Mouse (Mus musculus): Measurements from ENCODE around the gene Comt. TPM values are rescaled to one million over a fixed set of nuclear protein-coding genes. Genes with fewer than 3 reads are reported as not detected.

The Comt gene
- polyA plus RNA-seq, 1 experiment from 2014 or later: 83.5 TPM

- Histone ChIP-seq H3K36me3 (peaks cover 8% of the 10 kb centered on the region; the same call in 1 of the 2 replicates), H3K4me1 (peaks cover 46% of the 10 kb centered on the region), H3K4me3 (0 out of 2 replicates have a peak overlapping the region, but pooled peaks have one; percentile 8), H3K27ac (peak overlapping the region; percentile 72), H3K27me3 (ENCODE audit: insufficient read depth, poor library complexity, severe bottlenecking) (no peaks in the 10 kb centered on the region), H3K9me3 (no peaks in the 10 kb centered on the region)
- peak; percentile 87 for DNase-seq (ENCODE audit: low spot score)
- 60% methylated on average over 7 of the region's 7 CpGs for WGBS
These were observed 1.9 kb upstream of the Comt start for GRCm38 (mm10) chr16:18428516-18429042.

DNA sequence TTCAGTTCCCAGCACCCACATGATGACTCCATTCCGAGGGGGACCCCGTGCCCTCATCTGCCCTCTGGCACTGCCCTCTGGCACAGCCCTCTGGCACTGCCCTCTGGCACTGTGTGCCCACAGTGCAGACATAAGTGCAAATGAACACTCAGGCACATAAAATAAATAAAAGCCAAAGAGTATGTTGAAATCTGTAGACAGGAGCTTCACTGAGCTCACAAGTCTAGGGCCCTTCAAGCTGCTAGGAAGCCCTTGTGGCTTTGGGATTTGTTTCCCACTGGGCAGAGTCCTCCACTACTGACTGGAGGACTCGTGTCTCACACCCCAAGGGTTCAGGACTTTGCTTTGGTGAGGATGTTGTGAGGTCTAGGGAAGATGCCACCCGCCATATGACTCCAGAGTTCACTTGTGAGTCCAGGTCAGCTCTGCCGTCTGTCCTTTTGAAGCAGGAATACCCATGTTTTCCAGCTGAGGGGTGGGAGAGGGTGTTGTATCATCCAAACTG, 1.4 kb upstream of the Comt start:
- Histone ChIP-seq H3K27ac (peak overlapping the region; percentile 72), H3K27me3 (ENCODE audit: insufficient read depth, poor library complexity, severe bottlenecking) (no peaks in the 10 kb centered on the region), H3K36me3 (peaks cover 12% of the 10 kb centered on the region; the same call in 1 of the 2 replicates), H3K9me3 (no peaks in the 10 kb centered on the region), H3K4me3 (0 out of 2 replicates have a peak overlapping the region, but pooled peaks have one; percentile 8), H3K4me1 (peaks cover 50% of the 10 kb centered on the region)
- 78% methylated on average over 5 of the region's 5 CpGs for WGBS
- DNase-seq (ENCODE audit: low spot score): no peak

DNA sequence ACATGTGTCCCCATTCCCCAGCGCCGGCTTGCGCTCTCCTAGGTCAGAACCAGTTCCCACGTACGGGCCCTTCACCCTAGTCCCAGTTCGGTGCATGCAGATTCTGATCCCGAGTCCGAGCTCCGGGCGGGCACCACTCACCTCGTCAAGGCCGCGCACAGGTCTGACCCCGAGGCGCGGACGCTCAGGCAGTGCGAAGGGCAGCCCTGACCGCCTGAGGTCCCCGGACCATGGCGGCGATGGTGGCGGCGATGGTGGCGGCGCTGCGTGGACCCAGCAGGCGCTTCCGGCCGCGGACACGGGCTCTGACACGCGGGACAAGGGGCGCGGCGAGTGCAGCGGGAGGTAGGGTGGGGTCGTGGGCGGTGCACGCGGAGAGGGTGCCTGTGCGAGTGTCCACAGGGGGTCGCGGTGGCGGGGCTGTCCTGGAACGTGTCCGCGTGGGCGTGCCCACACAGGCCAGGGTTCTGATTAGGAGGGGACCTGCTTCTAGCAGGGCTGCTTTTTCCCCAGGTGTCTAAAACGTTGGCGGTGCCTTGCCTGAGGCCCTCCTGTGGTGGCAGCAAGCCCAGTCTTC, 349 bp downstream of the Comt start, which contains the start of gene Txnrd2:
Txnrd2 (plus strand) TSS at position 170 of the 577 bp plus-strand sequence.
- Histone ChIP-seq H3K27me3 (ENCODE audit: insufficient read depth, poor library complexity, severe bottlenecking) (no peaks in the 10 kb centered on the region), H3K4me1 (peaks cover 50% of the 10 kb centered on the region), H3K27ac (peak within 1 kb of the TSS; percentile 99), H3K9me3 (no peaks in the 10 kb centered on the region), H3K4me3 (peak within 1 kb of the TSS; percentile 97), H3K36me3 (peaks cover 26% of the 10 kb centered on the region)
- WGBS: under 1% methylated on average over 52 of the region's 52 CpGs
- DNase-seq (ENCODE audit: low spot score): peak; percentile 89

DNA sequence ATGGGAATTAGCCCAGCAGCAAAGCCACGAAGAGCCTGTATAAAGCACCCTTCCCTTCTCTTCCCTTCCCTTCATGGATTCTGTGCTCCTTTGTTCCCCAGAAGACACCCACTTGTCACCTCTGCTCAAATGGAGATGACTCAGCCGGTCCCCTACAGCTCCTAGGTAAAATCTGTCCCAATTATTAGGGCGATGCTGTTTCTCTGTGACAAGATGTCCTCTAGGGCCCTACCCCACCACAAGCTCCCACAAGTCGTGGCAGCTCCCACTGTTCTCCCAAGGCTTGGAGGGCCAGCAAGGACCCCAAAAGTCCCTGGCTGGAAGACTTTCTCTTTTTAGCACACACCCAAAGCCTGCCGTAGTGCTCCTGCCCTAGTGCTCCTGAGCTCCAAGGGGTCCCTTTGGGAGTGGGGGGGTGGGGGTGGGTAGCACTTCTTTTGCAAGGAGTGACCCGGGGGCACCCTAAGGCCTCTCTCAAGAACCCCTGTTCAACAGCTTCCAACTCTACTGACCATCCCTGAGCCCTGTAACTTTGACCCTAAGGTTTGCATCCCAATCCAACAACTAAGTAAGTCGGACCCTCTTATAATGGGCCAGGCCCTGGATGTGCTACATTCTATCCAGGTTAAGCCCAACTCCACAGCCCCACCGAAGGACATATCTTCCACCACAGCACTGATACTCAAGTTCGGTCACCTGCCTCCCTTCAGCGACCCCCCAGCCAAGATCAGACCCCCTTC, 1.0 kb downstream of the Comt start:
- H3K4me3 ChIP-seq: peak overlapping the region; percentile 97
- no peak for DNase-seq (ENCODE audit: low spot score)
- H3K27me3 ChIP-seq (ENCODE audit: insufficient read depth, poor library complexity, severe bottlenecking): no peaks in the 10 kb centered on the region
- 16% methylated on average over 10 of the region's 10 CpGs for WGBS
- H3K36me3 ChIP-seq: peaks cover 31% of the 10 kb centered on the region
- H3K4me1 ChIP-seq: peaks cover 50% of the 10 kb centered on the region
- H3K9me3 ChIP-seq: no peaks in the 10 kb centered on the region
- H3K27ac ChIP-seq: peak overlapping the region; percentile 99

- Histone ChIP-seq H3K36me3 (peaks cover 34% of the 10 kb centered on the region), H3K27ac (peak overlapping the region; percentile 10; the same call in 1 of the 2 replicates), H3K4me3 (no peak overlapping the region), H3K27me3 (ENCODE audit: insufficient read depth, poor library complexity, severe bottlenecking) (no peaks in the 10 kb centered on the region), H3K9me3 (no peaks in the 10 kb centered on the region), H3K4me1 (peaks cover 52% of the 10 kb centered on the region)
- 79% methylated on average over 11 of the region's 11 CpGs for WGBS
- DNase-seq (ENCODE audit: low spot score): no peak
These were observed 2.1 kb downstream of the Comt start for GRCm38 (mm10) chr16:18424364-18425045.

DNA sequence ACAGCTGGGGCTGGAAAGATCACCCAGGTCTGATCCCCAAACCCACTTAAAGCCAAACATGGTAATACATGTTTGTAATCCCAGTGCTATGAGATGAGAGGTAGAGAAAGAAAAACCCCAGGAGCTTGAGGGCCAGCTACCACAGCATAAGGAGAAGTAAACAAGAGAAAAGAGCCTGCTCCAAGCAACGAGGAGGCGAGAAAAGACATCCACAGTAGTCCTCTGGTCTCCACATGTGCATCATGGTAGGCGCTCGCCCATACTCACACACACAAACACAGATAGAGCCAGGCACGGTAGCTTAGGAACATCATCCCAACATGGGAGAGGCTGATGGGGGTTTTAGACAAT, 2.8 kb downstream of the Comt start:
- Histone ChIP-seq H3K36me3 (peaks cover 34% of the 10 kb centered on the region), H3K27me3 (ENCODE audit: insufficient read depth, poor library complexity, severe bottlenecking) (no peaks in the 10 kb centered on the region), H3K9me3 (no peaks in the 10 kb centered on the region), H3K4me1 (peaks cover 52% of the 10 kb centered on the region), H3K4me3 (no peak overlapping the region), H3K27ac (0 out of 2 replicates have a peak overlapping the region, but pooled peaks have one; percentile 10)
- WGBS: 85% methylated on average over 5 of the region's 5 CpGs
- DNase-seq (ENCODE audit: low spot score): no peak

GRCm38 (mm10) chr16:18423203-18423914, 3.3 kb downstream of the Comt start:
- Histone ChIP-seq H3K4me1 (peaks cover 51% of the 10 kb centered on the region), H3K9me3 (no peaks in the 10 kb centered on the region)

DNA sequence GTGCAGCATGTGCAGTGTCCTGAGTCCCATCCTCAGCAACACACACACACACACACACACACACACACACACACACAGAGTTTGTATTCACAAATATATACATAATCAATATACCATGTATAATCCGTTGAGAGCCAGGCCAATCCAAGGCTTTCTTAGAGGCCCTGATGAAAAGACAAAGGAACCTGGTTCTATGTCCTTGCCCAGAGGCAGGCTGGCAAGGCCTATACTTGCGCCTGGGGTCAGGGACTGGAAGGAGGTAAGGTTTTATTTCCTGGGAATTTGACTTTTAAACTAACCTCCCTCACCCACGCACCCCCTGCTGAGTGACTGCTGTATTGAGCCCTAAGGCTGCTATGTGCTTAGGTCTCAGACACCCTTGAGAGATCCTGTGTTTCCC, 6.1 kb downstream of the Comt start:
- WGBS: 80% methylated on average over 3 of the region's 3 CpGs
- Histone ChIP-seq H3K9me3 (no peaks in the 10 kb centered on the region), H3K36me3 (peaks cover 55% of the 10 kb centered on the region), H3K27me3 (ENCODE audit: insufficient read depth, poor library complexity, severe bottlenecking) (no peaks in the 10 kb centered on the region), H3K27ac (no peak overlapping the region), H3K4me1 (peaks cover 44% of the 10 kb centered on the region), H3K4me3 (no peak overlapping the region)
- no peak for DNase-seq (ENCODE audit: low spot score)

More at GRCm38 (mm10) chr16:18423203-18423914, 3.3 kb downstream of the Comt start:
- H3K27me3 ChIP-seq (ENCODE audit: insufficient read depth, poor library complexity, severe bottlenecking): no peaks in the 10 kb centered on the region
- H3K27ac ChIP-seq: peak overlapping the region; percentile 22; the same call in 1 of the 2 replicates
- H3K4me3 ChIP-seq: no peak overlapping the region
- no peak for DNase-seq (ENCODE audit: low spot score)
- H3K36me3 ChIP-seq: peaks cover 39% of the 10 kb centered on the region
- WGBS: 79% methylated on average over 7 of the region's 7 CpGs

GRCm38 (mm10) chr16:18419603-18420026, 7.0 kb downstream of the Comt start:
- Histone ChIP-seq H3K4me3 (no peak overlapping the region), H3K4me1 (peaks cover 37% of the 10 kb centered on the region), H3K36me3 (peaks cover 63% of the 10 kb centered on the region), H3K9me3 (no peaks in the 10 kb centered on the region), H3K27ac (no peak overlapping the region), H3K27me3 (ENCODE audit: insufficient read depth, poor library complexity, severe bottlenecking) (no peaks in the 10 kb centered on the region)
- 67% methylated on average over 1 of the region's 1 CpGs for WGBS
- DNase-seq (ENCODE audit: low spot score): no peak

DNA sequence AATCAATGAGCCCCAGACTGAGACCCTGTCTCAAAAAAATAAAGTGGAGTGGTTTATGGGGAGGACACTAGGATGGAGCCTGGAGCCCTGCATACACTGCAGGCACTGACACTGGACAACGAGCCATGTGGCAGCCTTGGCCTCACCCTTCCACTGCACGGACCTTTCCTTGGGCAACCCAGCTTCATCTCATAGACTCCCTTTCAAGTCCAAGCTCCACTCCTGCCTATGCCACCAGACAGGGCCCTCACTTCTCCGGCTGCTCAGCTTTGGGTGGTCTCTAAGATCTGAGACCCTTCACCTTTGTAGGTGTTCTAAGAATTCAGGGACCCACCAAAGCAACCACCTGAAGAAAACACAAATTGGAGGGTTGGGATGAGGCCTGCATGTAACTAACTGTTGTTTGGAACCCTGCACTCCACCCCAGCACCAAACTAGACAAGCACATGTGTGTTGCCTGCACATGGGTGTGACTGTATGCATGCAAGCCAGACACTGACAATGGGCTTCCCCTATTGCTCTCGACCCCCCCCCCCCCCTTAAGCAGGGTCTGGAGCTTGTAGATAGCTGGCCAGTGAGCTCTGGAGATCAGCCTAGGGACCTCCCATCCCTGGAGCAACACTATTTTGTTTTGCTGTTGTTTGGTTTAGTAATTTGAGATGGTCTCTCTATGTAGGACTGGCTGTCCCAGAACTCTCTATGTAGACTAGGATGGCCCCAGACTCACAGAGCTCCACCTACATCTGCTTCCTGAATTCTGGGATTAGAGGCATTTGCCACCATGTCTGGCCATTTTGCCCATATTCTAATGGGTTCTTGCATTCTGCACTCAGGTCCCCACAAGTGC, 7.7 kb downstream of the Comt start:
- 74% methylated on average over 4 of the region's 4 CpGs for WGBS
- H3K27me3 ChIP-seq (ENCODE audit: insufficient read depth, poor library complexity, severe bottlenecking): no peaks in the 10 kb centered on the region
- H3K4me3 ChIP-seq: no peak overlapping the region
- H3K36me3 ChIP-seq: peaks cover 64% of the 10 kb centered on the region
- peaks cover 30% of the 10 kb centered on the region for H3K4me1 ChIP-seq
- peak; percentile 89 for DNase-seq (ENCODE audit: low spot score)
- H3K27ac ChIP-seq: peak overlapping the region; percentile 22; the same call in 1 of the 2 replicates
- H3K9me3 ChIP-seq: no peaks in the 10 kb centered on the region

- H3K27me3 ChIP-seq (ENCODE audit: insufficient read depth, poor library complexity, severe bottlenecking): no peaks in the 10 kb centered on the region
- no peak overlapping the region for H3K4me3 ChIP-seq
- no peak for DNase-seq (ENCODE audit: low spot score)
- peaks cover 23% of the 10 kb centered on the region for H3K4me1 ChIP-seq
- no peak overlapping the region for H3K27ac ChIP-seq
- WGBS: 89% methylated on average over 5 of the region's 5 CpGs
- no peaks in the 10 kb centered on the region for H3K9me3 ChIP-seq
- H3K36me3 ChIP-seq: peaks cover 60% of the 10 kb centered on the region
These were observed 9.2 kb downstream of the Comt start for GRCm38 (mm10) chr16:18417491-18417890.

Measured in heart, embryonic 10.5 days (tissue).